Mouse (Mus musculus): Measurements from ENCODE around the gene Hist1h2af.

The Hist1h2af gene

GRCm38 (mm10) chr13:23575271-23575851, 41.7 kb downstream of the Hist1h2af start, which contains the start of gene Hist1h3d:
TSS of gene Hist1h3d (plus strand) at chr13:23575763.
- peak; percentile 88 for DNase-seq (ENCODE audit: extremely low read depth, insufficient read length, low spot score)

- DNase-seq (ENCODE audit: extremely low read depth, insufficient read length, low spot score), result peak; percentile 78
These were observed 42.2 kb downstream of the Hist1h2af start for GRCm38 (mm10) chr13:23575864-23576313.

- DNase-seq (ENCODE audit: extremely low read depth, insufficient read length, low spot score), result peak; percentile 53
These were observed 42.7 kb downstream of the Hist1h2af start for GRCm38 (mm10) chr13:23576351-23576881.

GRCm38 (mm10) chr13:23576906-23577639, 43.4 kb downstream of the Hist1h2af start:
- peak; percentile 48 for DNase-seq (ENCODE audit: extremely low read depth, insufficient read length, low spot score)

- peak; percentile 18 for DNase-seq (ENCODE audit: extremely low read depth, insufficient read length, low spot score)
These were observed 44.1 kb downstream of the Hist1h2af start for GRCm38 (mm10) chr13:23577835-23578234.

- peak; percentile 98 for DNase-seq (ENCODE audit: extremely low read depth, insufficient read length, low spot score)
These were observed 47.9 kb downstream of the Hist1h2af start, which contains the start of gene Hist1h4d for GRCm38 (mm10) chr13:23581408-23582218. TSS of gene Hist1h4d (plus strand) at chr13:23581598.

- DNase-seq (ENCODE audit: extremely low read depth, insufficient read length, low spot score), result peak; percentile 58
These were observed 48.7 kb downstream of the Hist1h2af start for GRCm38 (mm10) chr13:23582219-23583056.

- DNase-seq (ENCODE audit: extremely low read depth, insufficient read length, low spot score), result peak; percentile 41
These were observed 49.8 kb downstream of the Hist1h2af start for GRCm38 (mm10) chr13:23583387-23584068.
